Mouse (Mus musculus): ENCODE measurements around the gene St7l.
"Not testable (repeated sequence)": the region's sequence is repeated elsewhere in the genome, so short reads cannot be mapped to it uniquely, and the experiment has no call there.

St7l gene

GRCm38 (mm10) chr3:104863786-104864650, at the start of gene St7l, which contains the start of gene Capza1:
Gene St7l (plus strand): TSS chr3:104864005.
Gene Capza1 (minus strand): TSS chr3:104864505.
- peak; percentile 99 for DNase-seq

DNA sequence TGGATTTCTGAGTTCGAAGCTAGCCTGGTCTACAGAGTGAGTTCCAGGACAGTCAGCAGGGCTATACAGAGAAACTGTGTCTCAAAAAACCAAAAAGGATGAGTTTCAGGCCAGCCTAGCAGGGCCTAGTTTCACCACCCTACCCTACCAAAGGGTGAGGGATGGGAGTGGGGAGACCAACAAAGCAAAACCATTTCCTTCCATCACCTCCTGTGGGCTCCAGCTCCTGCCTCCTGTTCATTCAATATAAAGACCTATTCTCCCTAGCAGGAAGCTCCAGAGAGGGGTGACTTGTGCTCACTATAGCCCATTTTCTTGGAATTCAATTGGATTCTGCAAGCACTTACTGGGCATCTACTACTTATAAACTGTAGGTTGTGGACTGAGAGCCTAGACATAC, 49.1 kb upstream of the St7l start:
- peak; percentile 77 for DNase-seq

DNA sequence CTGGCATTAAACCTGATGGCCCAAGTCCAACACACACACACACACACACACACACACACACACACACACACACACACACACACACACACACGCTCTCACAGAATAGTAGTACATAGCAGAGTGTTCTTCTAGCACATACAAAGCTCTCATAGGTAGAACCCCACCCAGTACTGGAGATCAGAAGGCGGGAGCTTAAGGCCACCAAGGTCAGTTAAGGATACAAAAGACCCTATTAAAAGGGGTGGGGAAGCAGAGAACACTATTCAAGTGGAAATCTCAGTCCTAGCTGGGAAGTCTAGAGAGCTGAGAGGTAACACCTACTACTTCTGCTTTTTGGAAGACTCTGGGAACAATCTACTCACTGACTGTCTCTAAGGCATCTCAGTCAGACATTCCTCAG, 48.5 kb upstream of the St7l start:
- peak; percentile 65 for DNase-seq

DNA sequence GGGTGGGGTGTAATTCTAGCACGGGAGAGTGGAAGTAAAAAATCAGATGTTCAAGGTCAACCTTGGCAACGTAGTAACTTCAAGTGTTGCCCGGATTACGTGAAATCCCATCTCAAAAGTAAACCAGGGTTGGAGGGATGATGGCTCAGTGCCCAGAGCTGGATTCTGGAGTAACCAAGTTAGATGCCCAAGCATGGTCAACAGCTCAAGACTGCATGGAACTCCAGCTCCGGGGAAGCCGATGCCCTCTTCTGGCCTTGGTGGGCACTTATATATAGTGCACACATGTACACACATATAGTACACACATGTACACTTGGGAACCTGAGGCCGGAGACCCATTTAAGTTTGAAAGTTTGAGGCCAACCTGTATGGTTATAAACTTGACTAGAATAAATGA, 47.7 kb upstream of the St7l start:
- peak; percentile 82 for DNase-seq

- peak; percentile 97 for DNase-seq
These were observed 46.3 kb upstream of the St7l start for GRCm38 (mm10) chr3:104817481-104817990.

DNA sequence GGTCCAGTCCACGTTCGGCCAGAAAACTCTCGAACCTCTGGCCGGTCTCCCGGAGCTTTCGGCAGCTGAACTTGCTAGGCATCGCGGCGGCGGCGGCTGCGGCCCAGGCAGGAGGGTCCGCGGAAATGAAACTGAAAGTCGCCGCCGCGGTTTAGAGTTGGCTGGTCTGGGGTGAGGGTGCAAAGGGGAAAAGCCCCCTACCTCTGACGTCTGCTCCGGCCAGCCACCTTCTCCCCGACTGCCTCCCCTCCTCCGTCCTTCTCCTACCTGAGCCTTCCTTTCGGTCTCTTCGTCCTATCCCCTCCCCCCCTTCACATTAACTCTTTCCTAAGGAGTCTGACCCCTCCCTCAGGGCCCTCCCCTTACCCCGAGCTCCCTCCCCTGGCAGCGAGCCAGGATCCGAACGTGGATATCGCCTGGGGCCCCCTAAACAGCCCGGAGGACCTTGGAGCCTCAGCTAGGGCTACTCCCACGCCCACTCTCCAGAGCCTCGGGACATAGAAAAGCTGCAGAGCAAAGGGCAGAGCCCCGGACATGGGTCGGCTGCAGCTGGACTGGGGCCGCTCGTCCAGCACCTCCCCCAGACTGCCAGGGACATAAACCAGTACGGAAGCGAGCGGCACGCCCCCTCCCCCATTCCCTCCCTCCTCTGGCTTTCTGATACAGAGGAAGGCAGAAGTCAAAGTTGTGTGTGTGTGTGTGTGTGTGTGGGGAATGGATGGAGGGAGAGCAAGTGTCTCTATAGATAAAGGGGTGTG, 45.6 kb upstream of the St7l start, which contains the start of gene Mov10:
TSS of gene Mov10 (minus strand) at position 573 of the 758 bp plus-strand sequence.
- DNase-seq, result peak; percentile 98

- no peak for DNase-seq
These were observed 45.1 kb upstream of the St7l start for GRCm38 (mm10) chr3:104818749-104819134.

GRCm38 (mm10) chr3:104820426-104820825, 43.4 kb upstream of the St7l start:
- peak; percentile 61 for DNase-seq

GRCm38 (mm10) chr3:104822413-104822812, 41.4 kb upstream of the St7l start:
- DNase-seq, result peak; percentile 55

- DNase-seq, result peak; percentile 51
These were observed 28.0 kb upstream of the St7l start for GRCm38 (mm10) chr3:104835797-104836196.

GRCm38 (mm10) chr3:104841049-104841448, 22.8 kb upstream of the St7l start:
- DNase-seq, result peak; percentile 6

GRCm38 (mm10) chr3:104846601-104847000, 17.2 kb upstream of the St7l start:
- no peak for DNase-seq

DNA sequence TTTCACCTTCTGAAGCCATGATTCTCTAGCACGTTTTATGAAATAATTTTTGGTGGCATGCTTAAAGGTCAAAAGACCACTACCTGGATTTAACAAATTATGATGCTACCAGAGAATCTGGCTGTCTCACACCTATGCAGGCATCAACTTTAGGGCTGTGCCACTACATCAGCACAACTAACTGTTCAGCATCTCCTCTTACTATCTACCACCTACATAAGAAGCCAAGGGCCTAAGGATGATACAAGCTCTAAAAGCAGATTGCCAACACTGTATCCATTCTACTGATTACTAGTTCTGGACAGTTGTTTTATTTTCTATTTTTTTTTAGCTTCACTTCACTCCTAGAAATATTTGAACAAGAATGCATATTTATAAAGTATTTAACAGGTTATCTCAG, 9.3 kb upstream of the St7l start:
- no peak for DNase-seq

DNA sequence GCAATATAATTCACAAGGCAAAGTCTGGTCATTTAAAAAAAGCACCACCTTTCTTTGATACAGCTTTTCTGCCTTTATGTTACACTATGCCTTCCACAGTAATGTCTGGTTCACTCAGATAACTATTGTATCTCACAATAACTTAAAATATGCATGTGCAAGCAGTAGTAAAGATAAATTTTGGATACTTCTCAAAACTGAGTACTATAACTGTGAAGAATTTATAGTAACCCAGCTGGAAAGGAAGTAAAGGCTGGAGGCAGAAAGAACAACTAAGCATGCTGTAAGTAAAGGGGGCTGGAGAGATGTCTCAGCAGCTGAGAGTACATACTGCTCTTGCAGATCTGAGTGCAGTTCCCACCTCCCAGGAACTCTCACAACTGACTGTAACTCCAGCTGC, 8.9 kb upstream of the St7l start:
- no peak for DNase-seq

DNA sequence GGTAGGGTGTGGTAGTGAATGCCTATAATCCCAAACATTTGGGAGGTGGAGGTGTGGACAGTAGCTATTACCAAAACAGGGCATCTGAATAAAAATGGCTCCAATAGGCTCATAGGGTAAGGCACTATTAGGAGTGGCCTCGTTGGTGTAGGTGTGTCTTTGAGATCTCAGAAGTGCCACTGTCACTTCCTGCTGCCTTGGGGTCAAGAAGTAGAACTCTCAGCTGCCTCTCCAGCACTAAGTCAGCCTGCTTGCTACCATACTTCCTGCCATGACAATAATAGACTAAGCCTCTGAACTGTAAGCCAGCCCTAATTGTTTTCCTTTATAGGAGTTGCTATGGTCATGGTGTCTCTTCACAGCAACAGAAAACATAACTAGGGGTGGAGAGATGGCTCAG, 7.7 kb upstream of the St7l start:
- DNase-seq, result no peak

GRCm38 (mm10) chr3:104858560-104858959, 5.2 kb upstream of the St7l start:
- no peak for DNase-seq

GRCm38 (mm10) chr3:104864651-104865340, 991 bp downstream of the St7l start:
- DNase-seq, result peak; percentile 99

DNA sequence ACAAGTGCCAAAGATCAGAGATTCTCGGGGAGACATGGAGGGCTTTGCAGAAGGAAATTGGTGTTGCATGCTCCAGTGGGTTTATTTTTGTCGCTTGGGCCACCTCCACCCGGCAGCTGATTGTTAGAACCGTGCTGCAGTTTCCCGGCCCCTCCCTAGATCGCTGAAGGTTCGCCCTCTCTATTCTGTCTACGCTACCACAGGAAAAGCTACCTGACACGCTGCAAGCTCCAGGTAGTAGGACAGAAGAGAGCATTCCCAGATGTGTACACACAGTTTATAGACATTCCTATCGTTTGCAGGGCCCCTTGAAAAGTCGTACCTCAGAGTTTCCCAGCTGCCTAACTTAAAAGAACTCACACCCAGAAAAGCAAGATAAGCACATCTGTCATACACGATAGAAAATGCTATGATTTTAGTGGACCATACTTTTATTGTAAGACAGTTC, 1.6 kb downstream of the St7l start:
- no peak for DNase-seq

- not testable (repeated sequence) for DNase-seq
These were observed 2.9 kb downstream of the St7l start for GRCm38 (mm10) chr3:104866674-104867073.

- no peak for DNase-seq
These were observed 5.8 kb downstream of the St7l start for GRCm38 (mm10) chr3:104869611-104870010.

GRCm38 (mm10) chr3:104888585-104888984, 24.8 kb downstream of the St7l start:
- no peak for DNase-seq

DNA sequence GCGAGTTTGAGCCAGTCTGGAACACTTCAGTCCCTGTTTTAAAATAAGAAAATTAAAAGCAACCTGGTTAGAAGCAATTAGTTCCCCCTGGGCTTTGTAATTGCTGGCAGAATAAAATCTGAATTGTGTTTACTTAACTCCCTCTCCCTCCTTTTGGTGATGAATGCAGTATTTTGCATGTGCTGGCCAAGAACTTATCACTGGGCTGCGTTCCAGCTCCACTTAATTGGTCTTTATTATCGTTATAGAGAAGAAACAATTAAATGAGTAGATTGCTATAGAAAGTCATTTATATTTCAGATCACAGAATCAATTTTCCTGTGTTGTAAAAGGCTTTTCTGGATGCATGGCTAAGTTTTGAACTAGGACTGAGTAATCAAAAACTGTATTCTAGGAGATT, 32.3 kb downstream of the St7l start:
- no peak for DNase-seq

DNA sequence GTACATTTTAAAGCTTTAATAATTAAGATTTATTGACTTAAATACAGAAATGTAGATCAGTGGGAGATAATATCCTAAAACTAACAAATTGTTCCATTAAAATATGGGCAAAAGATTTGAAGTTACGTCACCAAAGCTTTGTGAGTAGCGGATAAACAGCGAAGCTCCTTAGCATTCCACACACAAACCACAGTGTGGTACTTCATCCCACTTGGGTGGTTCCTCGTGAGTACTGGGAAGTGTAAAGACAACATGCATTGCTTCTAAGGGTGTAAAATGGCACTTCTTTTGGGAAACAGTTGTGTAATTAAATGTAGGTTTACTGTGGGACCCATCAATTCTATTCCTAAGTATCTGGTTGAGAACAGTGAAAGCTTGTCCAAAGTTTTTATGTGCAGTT, 37.3 kb downstream of the St7l start:
- DNase-seq, result no peak

All from heart, adult 11 months (tissue).